Mouse (Mus musculus): ENCODE data around the gene Ect2.
A peak's percentile ranks its signal among the peaks of the same experiment; 100 is the strongest.

- TF ChIP-seq EP300 (IDR thresholded peaks at IDR 0.05; ENCODE audit: low read depth in 1 of 2, low read length in 2 of 2) (peak; percentile 85 to 89), ELF1 (IDR thresholded peaks at IDR 0.05; ENCODE audit: low read depth, low read length) (no peak), TAL1 (IDR thresholded peaks at IDR 0.05; ENCODE audit: low read length) (peak; percentile 94), ZMIZ1 (IDR thresholded peaks at IDR 0.05; ENCODE audit: low read depth, low read length) (no peak), CHD2 (IDR thresholded peaks at IDR 0.05; ENCODE audit: low read length) (no peak), JUND (IDR thresholded peaks at IDR 0.05; ENCODE audit: low read depth, low read length) (no peak), MAX (IDR thresholded peaks at IDR 0.05; ENCODE audit: low read length) (peak; percentile 72), CTCF (IDR thresholded peaks at IDR 0.05 in 2 of 3, conservative IDR thresholded peaks at IDR 0.05 in 1 of 3; ENCODE audit: control insufficient read depth in 1 of 3, insufficient read depth in 1 of 3, low read depth in 2 of 3, low read length in 3 of 3, poor library complexity in 1 of 3, severe bottlenecking in 1 of 3) (no peak), MEF2A (IDR thresholded peaks at IDR 0.05; ENCODE audit: extremely low read depth, insufficient replicate concordance, low read depth, low read length, poor library complexity, severe bottlenecking) (no peak)
Measured at GRCm38 (mm10) chr3:27193844-27194317, 40.2 kb upstream of the Ect2 start.

Measured in MEL (cell line).